Mouse (Mus musculus) liver, embryonic 14.5 days (tissue): ENCODE data around the gene Stfa2. TPM values are rescaled to one million over a fixed set of nuclear protein-coding genes. Genes with fewer than 3 reads are reported as not detected.
"Not testable (repeated sequence)": the region's sequence is repeated elsewhere in the genome, so short reads cannot be mapped to it uniquely, and the experiment has no call there.

Experiments
- ATAC-seq: fragments of 200-750 bp; cut with Nextera tagmentation; 2 replicates; pipeline ENCODE4 v1.8.0; 2017; ENCODE audit warnings: moderate number of reproducible peaks, mild to moderate bottlenecking, moderate library complexity; ENCODE audit not compliant: insufficient read depth
- DNase-seq, 3 experiments: peaks; one replicate each; pipeline ENCODE4 v3.0.0-alpha.2; 2012 to 2013; ENCODE audit warnings: low read depth in 3 of 3, low spot score in 3 of 3
- H3K27ac ChIP-seq: fragments of 300-500 bp; sonication (generic); 2 replicates; pipeline ENCODE4 v1.5.1; 2014; ENCODE audit warnings: moderate library complexity, mild to moderate bottlenecking, control low read depth, inconsistent platforms
- H3K27me3 ChIP-seq: fragments of 300-500 bp; sonication (generic); 2 replicates; pipeline ENCODE4 v1.6.1; 2014; ENCODE audit warnings: mild to moderate bottlenecking, low read length, moderate library complexity; ENCODE audit not compliant: control insufficient read depth, insufficient read depth
- H3K36me3 ChIP-seq: fragments of 300-500 bp; sonication (generic); replicated peaks from 2 replicates; pipeline ENCODE4 v1.6.1; 2014; ENCODE audit warnings: low read depth; ENCODE audit not compliant: control insufficient read depth, insufficient read depth
- H3K4me1 ChIP-seq, 2 experiments: fragments of 200-500 bp in 1 of 2; fragments of 300-500 bp in 1 of 2; sonication (generic) in 1 of 2; replicated peaks; 2 replicates each; pipeline ENCODE4 v1.6.1; 2012 to 2014; ENCODE audit warnings: antibody characterized with exemption in 1 of 2, inconsistent platforms in 1 of 2, low read length in 1 of 2; ENCODE audit not compliant: control insufficient read depth in 2 of 2, insufficient read depth in 2 of 2
- H3K4me2 ChIP-seq: fragments of 300-500 bp; sonication (generic); 2 replicates; pipeline ENCODE4 v1.6.1; 2014; ENCODE audit warnings: low read depth, mild to moderate bottlenecking, control low read depth, moderate library complexity
- H3K4me3 ChIP-seq, 2 experiments: fragments of 200-500 bp in 1 of 2; fragments of 300-500 bp in 1 of 2; sonication (generic) in 1 of 2; 2 replicates each; pipeline ENCODE4 v1.5.1; 2012 to 2014; ENCODE audit warnings: low read depth in 2 of 2, low read length in 2 of 2, mild to moderate bottlenecking in 2 of 2, control low read depth in 1 of 2, inconsistent platforms in 1 of 2, moderate library complexity in 1 of 2; ENCODE audit not compliant: insufficient read depth in 1 of 2
- H3K9ac ChIP-seq: fragments of 300-500 bp; sonication (generic); replicated peaks from 2 replicates; pipeline ENCODE4 v1.6.1; 2014; ENCODE audit warnings: mild to moderate bottlenecking, control low read depth, moderate library complexity
- H3K9me3 ChIP-seq: fragments of 300-500 bp; sonication (generic); 2 replicates; pipeline ENCODE4 v1.6.1; 2016; ENCODE audit warnings: low read length, mixed read lengths; ENCODE audit not compliant: control insufficient read depth
- CTCF ChIP-seq: IDR thresholded peaks from 2 replicates; pipeline ENCODE4 v1.5.1; 2016; ENCODE audit warnings: antibody characterized with exemption, low read depth, control low read depth
- EP300 ChIP-seq: IDR thresholded peaks from 2 replicates; pipeline ENCODE4 v1.6.1; 2016; ENCODE audit warnings: antibody characterized with exemption, low read depth
- WGBS: fragments of 180-500 bp; shearing (Covaris S2); extraction: QIAGEN DNeasy Blood & Tissue Kit; methylation state at CpG from one replicate; pipeline ENCODE4 v1.1.7; 2014; ENCODE audit not compliant: insufficient replicate concordance; 5-methylcytosine and 5-hydroxymethylcytosine counted together
- polyA plus RNA-seq, 2 experiments: library from polyadenylated mRNA; depleted of rRNA in 1 of 2; stranded (reverse) in 1 of 2; unstranded in 1 of 2; fragments of >200 nt; fragmentation: Nextera tagmentation in 1 of 2; extraction: Ambion mirVana in 1 of 2; gene quantifications; 2 replicates each; pipeline versions ENCODE4 v1.2.1 to v1.2.3; 2012 to 2014

Stfa2 gene
- 8.4 and 11.6 TPM in 2 replicates for polyA plus RNA-seq (2012; rRNA removed)
- polyA plus RNA-seq (2014; fragmentation: Nextera tagmentation; extraction: Ambion mirVana): 10.0 and 11.0 TPM in 2 replicates

DNA sequence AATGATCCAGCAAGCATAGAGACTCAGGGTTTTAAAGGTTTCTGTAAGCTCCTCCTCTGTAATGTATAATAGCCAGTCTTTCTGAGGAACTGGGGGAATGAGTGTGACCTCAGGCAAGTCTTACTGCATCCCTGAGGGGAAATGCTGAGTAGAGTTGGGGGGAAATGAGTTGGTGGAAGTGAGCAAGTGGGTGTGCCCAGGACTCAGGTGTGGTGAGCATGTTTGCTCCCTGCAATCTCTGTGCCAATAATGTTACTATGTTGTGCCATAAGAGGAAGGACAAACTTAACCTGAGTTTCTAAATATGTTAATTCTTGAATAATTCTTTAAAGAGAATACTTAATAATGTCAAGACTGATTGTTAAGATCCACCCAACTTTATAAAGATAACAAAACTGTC, at the start of gene Stfa2:
Stfa2 (minus strand) TSS at position 101 of the 400 bp plus-strand sequence.
- Histone ChIP-seq H3K4me3 (no peak within 1 kb of the TSS), H3K9me3 (no peaks in the 10 kb centered on the region), H3K4me2 (no peak within 1 kb of the TSS), H3K4me1 (no peaks in the 10 kb centered on the region), H3K36me3 (no peaks in the 10 kb centered on the region), H3K27me3 (no peaks in the 10 kb centered on the region), H3K9ac (no peak within 1 kb of the TSS), H3K27ac (no peak within 1 kb of the TSS)
- no peak for TF ChIP-seq CTCF
- TF ChIP-seq EP300: no peak
- DNase-seq: no peak
- no peak for ATAC-seq

GRCm38 (mm10) chr16:36455342-36455802, 47.1 kb upstream of the Stfa2 start, which contains the start of gene Stfa3:
TSS of gene Stfa3 (minus strand) at chr16:36455392.
- ATAC-seq: no peak
- Histone ChIP-seq H3K27ac (no peak within 1 kb of the TSS), H3K9ac (no peak within 1 kb of the TSS), H3K9me3 (no peaks in the 10 kb centered on the region), H3K4me3 (no peak within 1 kb of the TSS), H3K4me2 (no peak within 1 kb of the TSS), H3K4me1 (no peaks in the 10 kb centered on the region), H3K36me3 (no peaks in the 10 kb centered on the region), H3K27me3 (no peaks in the 10 kb centered on the region)
- no peak for DNase-seq
- 46% methylated on average over 4 of the region's 4 CpGs for WGBS
- TF ChIP-seq CTCF (no peak), EP300 (no peak)

DNA sequence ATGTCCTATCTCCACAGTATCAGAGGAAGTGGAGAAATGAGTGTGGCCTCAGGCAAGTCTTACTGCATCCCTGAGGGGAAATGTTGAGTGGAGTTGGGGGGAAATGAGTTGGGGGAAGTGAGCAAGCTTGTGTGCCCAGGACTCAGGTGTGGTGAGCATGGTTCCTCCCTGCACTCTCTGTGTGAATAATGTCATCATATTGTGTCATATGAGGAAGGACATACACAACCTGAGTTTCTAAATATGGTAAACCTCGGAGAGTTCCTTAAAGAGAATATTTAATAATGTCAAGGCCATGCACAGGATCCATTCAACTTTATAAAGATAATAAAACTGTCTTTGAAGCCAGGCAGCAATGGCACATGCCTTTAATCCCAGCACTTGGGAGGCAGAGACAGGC, 12.7 kb upstream of the Stfa2 start:
- WGBS: 35% methylated on average over 1 of the region's 1 CpGs
- ATAC-seq, H3K36me3 ChIP-seq, H3K9me3 ChIP-seq, H3K27ac ChIP-seq, H3K27me3 ChIP-seq, H3K4me2 ChIP-seq, DNase-seq, H3K9ac ChIP-seq, H3K4me1 ChIP-seq, H3K4me3 ChIP-seq: not testable (repeated sequence)

DNA sequence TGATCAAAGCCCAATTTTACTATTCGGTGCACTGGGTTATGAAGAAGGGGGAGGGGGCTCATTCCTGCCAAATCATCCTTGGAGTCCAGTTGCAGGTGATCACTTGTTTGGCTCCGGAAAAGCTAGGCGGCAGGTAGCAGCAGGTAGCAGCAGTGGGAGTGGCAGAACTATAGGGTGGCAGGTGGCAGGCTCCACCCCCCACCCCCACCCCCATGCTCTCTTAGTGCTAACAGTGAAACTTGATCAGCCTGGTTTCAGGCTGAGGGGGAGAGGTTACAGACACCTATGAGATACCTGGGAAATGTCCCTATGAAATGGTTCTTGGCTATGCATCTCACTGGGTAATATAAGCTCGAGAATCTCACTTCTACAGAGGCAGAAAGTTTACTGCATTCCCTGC, 19.2 kb downstream of the Stfa2 start:
- Histone ChIP-seq H3K36me3 (no peaks in the 10 kb centered on the region), H3K9me3 (no peaks in the 10 kb centered on the region), H3K4me2 (no peak overlapping the region), H3K4me1 (no peaks in the 10 kb centered on the region), H3K27ac (no peak overlapping the region), H3K9ac (no peak overlapping the region), H3K27me3 (no peaks in the 10 kb centered on the region), H3K4me3 (no peak overlapping the region)
- no peak for DNase-seq
- no peak for ATAC-seq
- TF ChIP-seq EP300: no peak
- TF ChIP-seq CTCF: no peak
- WGBS: 25% methylated on average over 4 of the region's 4 CpGs

DNA sequence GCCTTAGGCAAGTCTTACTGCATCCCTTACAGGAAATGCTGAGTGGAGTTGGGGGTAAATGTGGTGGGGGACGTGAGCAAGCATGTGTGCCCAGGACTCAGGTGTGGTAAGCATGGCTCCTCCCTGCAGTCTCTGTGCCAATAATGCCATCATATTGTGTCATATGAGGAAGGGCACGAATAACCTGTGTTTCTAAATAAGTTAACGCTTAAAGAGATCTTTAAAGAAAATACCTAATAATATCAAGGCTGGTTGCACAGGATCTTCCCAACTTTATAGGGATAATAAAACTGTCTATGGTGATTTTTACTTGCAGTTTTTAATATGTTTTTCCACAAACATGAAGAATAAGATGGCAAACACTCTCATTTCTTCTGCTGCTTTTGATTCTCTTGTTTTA, 40.6 kb downstream of the Stfa2 start, which contains the start of gene BC100530:
BC100530 (minus strand) TSS at position 101 of the 400 bp plus-strand sequence.
- not testable (repeated sequence) for H3K27ac ChIP-seq, H3K4me1 ChIP-seq, H3K4me2 ChIP-seq, DNase-seq, H3K27me3 ChIP-seq, H3K4me3 ChIP-seq, H3K9ac ChIP-seq, ATAC-seq, H3K9me3 ChIP-seq, H3K36me3 ChIP-seq
- WGBS: 52% methylated on average over 3 of the region's 3 CpGs

Other genes starting within 250 kb of the Stfa2 start
- 54.8 and 77.9 TPM in 2 replicates for gene Gm5483, start 224.2 kb downstream of the Stfa2 start, polyA plus RNA-seq (2012; rRNA removed)
- gene Gm5483, start 224.2 kb downstream of the Stfa2 start, polyA plus RNA-seq (2014; fragmentation: Nextera tagmentation; extraction: Ambion mirVana): 99.6 and 124 TPM in 2 replicates
- gene Gm5416, start 198.1 kb downstream of the Stfa2 start, polyA plus RNA-seq (2012; rRNA removed): 0.81 TPM in 1 of 2 replicates, not detected in the other
- gene Gm5416, start 198.1 kb downstream of the Stfa2 start, polyA plus RNA-seq (2014; fragmentation: Nextera tagmentation; extraction: Ambion mirVana): 1.7 and 2.9 TPM in 2 replicates
- 1.3 and 2.5 TPM in 2 replicates for gene 2010005H15Rik, start 187.0 kb downstream of the Stfa2 start, polyA plus RNA-seq (2012; rRNA removed)
- 4.8 and 7.3 TPM in 2 replicates for gene 2010005H15Rik, start 187.0 kb downstream of the Stfa2 start, polyA plus RNA-seq (2014; fragmentation: Nextera tagmentation; extraction: Ambion mirVana)
- gene Stfa1, start 131.5 kb downstream of the Stfa2 start, polyA plus RNA-seq (2012; rRNA removed): 60.2 and 101 TPM in 2 replicates
- gene Stfa1, start 131.5 kb downstream of the Stfa2 start, polyA plus RNA-seq (2014; fragmentation: Nextera tagmentation; extraction: Ambion mirVana): 276 and 425 TPM in 2 replicates
- not detected in 2 replicates for gene BC117090, start 74.1 kb downstream of the Stfa2 start, polyA plus RNA-seq (2012; rRNA removed)
- 0.58 and 1.9 TPM in 2 replicates for gene BC117090, start 74.1 kb downstream of the Stfa2 start, polyA plus RNA-seq (2014; fragmentation: Nextera tagmentation; extraction: Ambion mirVana)
- 45.3 and 77.9 TPM in 2 replicates for gene BC100530, start 40.7 kb downstream of the Stfa2 start, polyA plus RNA-seq (2012; rRNA removed)
- 210 and 313 TPM in 2 replicates for gene BC100530, start 40.7 kb downstream of the Stfa2 start, polyA plus RNA-seq (2014; fragmentation: Nextera tagmentation; extraction: Ambion mirVana)
- gene Stfa3, start 46.9 kb upstream of the Stfa2 start, polyA plus RNA-seq (2012; rRNA removed): 29.5 and 36.7 TPM in 2 replicates
- 27.1 and 37.9 TPM in 2 replicates for gene Stfa3, start 46.9 kb upstream of the Stfa2 start, polyA plus RNA-seq (2014; fragmentation: Nextera tagmentation; extraction: Ambion mirVana)
- not detected in 2 replicates for gene Casr, start 153.7 kb upstream of the Stfa2 start, polyA plus RNA-seq (2012; rRNA removed)
- not detected in 2 replicates for gene Casr, start 153.7 kb upstream of the Stfa2 start, polyA plus RNA-seq (2014; fragmentation: Nextera tagmentation; extraction: Ambion mirVana)